Comparison of ENCODE assay signal across 8 mouse cellular contexts in the genomic region with DNA sequence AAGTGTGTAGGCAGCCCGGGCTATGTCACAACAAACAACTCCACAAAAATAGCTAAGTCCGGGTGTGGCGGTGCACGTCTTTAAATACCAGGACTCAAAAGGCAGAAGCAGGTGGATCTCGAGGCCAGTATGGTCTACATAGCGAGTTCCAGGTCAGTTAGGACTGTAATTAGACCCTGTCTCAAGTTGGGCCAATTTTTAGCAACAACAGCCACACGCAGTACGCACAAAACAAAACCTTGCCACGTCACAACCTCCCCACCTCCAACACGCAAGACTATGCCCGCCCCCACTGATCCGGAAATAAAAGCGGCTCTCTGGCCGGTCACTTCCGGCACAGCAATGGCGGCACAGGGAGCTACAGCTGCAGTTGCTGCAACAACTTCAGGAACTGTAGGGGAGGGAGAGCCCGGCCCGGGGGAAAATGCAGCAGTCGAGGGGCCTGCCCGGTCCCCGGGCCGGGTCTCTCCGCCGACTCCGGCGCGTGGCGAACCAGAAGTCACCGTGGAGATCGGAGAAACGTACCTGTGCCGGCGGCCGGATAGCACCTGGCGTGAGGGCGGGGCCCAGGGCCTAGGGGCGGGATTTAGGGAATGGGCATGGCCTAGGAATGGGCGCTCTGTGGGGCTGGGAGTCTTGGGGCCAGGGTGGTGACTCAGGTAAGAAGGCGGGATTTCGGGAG. TPM values are rescaled to one million over a fixed set of nuclear protein-coding genes. Genes with fewer than 3 reads are reported as not detected.
DNase-seq lines count a peak whose midpoint lies in the region; ATAC-seq and TF ChIP-seq lines count a peak whose summit lies in the region.

A gene (plus strand): TSS at position 327 of the 682 bp plus-strand sequence.

- H3K27ac ChIP-seq in bone marrow macrophage, adult 2 months (ENCODE audit: insufficient read depth, low read depth, low read length), result peak within 1 kb of the TSS; percentile 70
- peak within 1 kb of the TSS; percentile 92 for H3K27ac ChIP-seq in embryonic facial prominence, embryonic 15.5 days (replicated peaks)
- peak within 1 kb of the TSS; percentile 81 for H3K27ac ChIP-seq in limb, embryonic 13.5 days
- peak within 1 kb of the TSS; percentile 85 for H3K27ac ChIP-seq in midbrain, embryonic 15.5 days
- peak within 1 kb of the TSS; percentile 72 for H3K27ac ChIP-seq in spleen, adult 2 months (ENCODE audit: insufficient read depth, low read length)

- H3K9me3 ChIP-seq in embryonic facial prominence, embryonic 15.5 days (replicated peaks), result no peaks in the 10 kb centered on the region
- H3K9me3 ChIP-seq in limb, embryonic 13.5 days, result no peaks in the 10 kb centered on the region
- no peaks in the 10 kb centered on the region for H3K9me3 ChIP-seq in midbrain, embryonic 15.5 days

- no peaks in the 10 kb centered on the region for H3K27me3 ChIP-seq in embryonic facial prominence, embryonic 15.5 days
- no peaks in the 10 kb centered on the region for H3K27me3 ChIP-seq in limb, embryonic 13.5 days
- no peaks in the 10 kb centered on the region for H3K27me3 ChIP-seq in midbrain, embryonic 15.5 days (replicated peaks)
- H3K27me3 ChIP-seq in spleen, adult 2 months (ENCODE audit: control insufficient read depth, insufficient read depth, low read length), result no peaks in the 10 kb centered on the region

- peaks cover 19% of the 10 kb centered on the region for H3K4me1 ChIP-seq in bone marrow macrophage, adult 2 months (ENCODE audit: control insufficient read depth, insufficient read depth, low read length)
- peaks cover 14% of the 10 kb centered on the region for H3K4me1 ChIP-seq in embryonic facial prominence, embryonic 15.5 days
- H3K4me1 ChIP-seq in limb, embryonic 13.5 days, result peaks cover 13% of the 10 kb centered on the region; the same call in 1 of the 2 replicates
- H3K4me1 ChIP-seq in midbrain, embryonic 15.5 days, result peaks cover 13% of the 10 kb centered on the region
- no peaks in the 10 kb centered on the region for H3K4me1 ChIP-seq in spleen, adult 2 months (ENCODE audit: control insufficient read depth, insufficient read depth, insufficient read length)

- H3K36me3 ChIP-seq in embryonic facial prominence, embryonic 15.5 days, result peaks cover 47% of the 10 kb centered on the region
- H3K36me3 ChIP-seq in limb, embryonic 13.5 days, result peaks cover 55% of the 10 kb centered on the region
- peaks cover 35% of the 10 kb centered on the region; the same call in 1 of the 2 replicates for H3K36me3 ChIP-seq in midbrain, embryonic 15.5 days (replicated peaks)
- H3K36me3 ChIP-seq in spleen, adult 2 months (ENCODE audit: control insufficient read depth, insufficient read depth, low read length), result peaks cover 19% of the 10 kb centered on the region

- peak within 1 kb of the TSS; percentile 72 for H3K9ac ChIP-seq in embryonic facial prominence, embryonic 15.5 days
- peak within 1 kb of the TSS; percentile 83 for H3K9ac ChIP-seq in limb, embryonic 13.5 days
- peak within 1 kb of the TSS; percentile 58 for H3K9ac ChIP-seq in midbrain, embryonic 15.5 days

- H3K4me3 ChIP-seq in bone marrow macrophage, adult 2 months (ENCODE audit: insufficient read depth, low read length), result peak within 1 kb of the TSS; percentile 92
- peak within 1 kb of the TSS; percentile 94 for H3K4me3 ChIP-seq in embryonic facial prominence, embryonic 15.5 days (replicated peaks)
- H3K4me3 ChIP-seq in limb, embryonic 13.5 days, result peak within 1 kb of the TSS; percentile 93
- peak within 1 kb of the TSS; percentile 79 for H3K4me3 ChIP-seq in midbrain, embryonic 15.5 days
- H3K4me3 ChIP-seq in spleen, adult 2 months (ENCODE audit: extremely low read depth, insufficient read depth, insufficient read length), result peak within 1 kb of the TSS; percentile 78

- no peak for TF ChIP-seq CTCF in bone marrow macrophage, adult 2 months (IDR thresholded peaks at IDR 0.05; ENCODE audit: low read depth, low read length)
- TF ChIP-seq CTCF in spleen, adult 2 months (IDR thresholded peaks at IDR 0.05; ENCODE audit: extremely low read depth, insufficient read depth, insufficient read length, insufficient replicate concordance), result no peak

- TF ChIP-seq POLR2A in bone marrow macrophage, adult 2 months (IDR thresholded peaks at IDR 0.05; ENCODE audit: borderline replicate concordance, low read depth, low read length), result no peak
- TF ChIP-seq POLR2A in spleen, adult 2 months (IDR thresholded peaks at IDR 0.05; ENCODE audit: low read depth, low read length), result peak; percentile 30; the same call in 1 of the 2 replicates

- ATAC-seq in embryonic facial prominence, embryonic 15.5 days (ENCODE audit: insufficient number of reproducible peaks, low FRiP score, low TSS enrichment, low read depth), result peak; percentile 92
- ATAC-seq in limb, embryonic 13.5 days (ENCODE audit: low FRiP score, low read depth), result peak; percentile 96
- peak; percentile 96 for ATAC-seq in midbrain, embryonic 15.5 days (replicated peaks)

- WGBS in embryonic facial prominence, embryonic 15.5 days, result 1% methylated on average over 40 of the region's 40 CpGs
- WGBS in limb, embryonic 13.5 days, result under 1% methylated on average over 40 of the region's 40 CpGs
- WGBS in midbrain, embryonic 15.5 days, result under 1% methylated on average over 40 of the region's 40 CpGs
- 2% methylated on average over 40 of the region's 40 CpGs for WGBS in spleen, adult 2 months

- DNase-seq in B cell, adult 2 months, result peak; percentile 89 to 91
- peak; percentile 89 for DNase-seq in heart, adult 8-10 months (ENCODE audit: low spot score)
- peak; percentile 94 for DNase-seq in kidney, adult 9 months
- peak; percentile 81 to 83 for DNase-seq in spleen, adult 2 months (ENCODE audit: low read depth in 1 of 2, low spot score in 2 of 2)

- peak within 1 kb of the TSS; percentile 61 for H3K4me2 ChIP-seq in embryonic facial prominence, embryonic 15.5 days (replicated peaks)
- H3K4me2 ChIP-seq in limb, embryonic 13.5 days (replicated peaks), result peak within 1 kb of the TSS; percentile 65
- peak within 1 kb of the TSS; percentile 83 for H3K4me2 ChIP-seq in midbrain, embryonic 15.5 days

RNA-seq across cellular contexts. Expression of the gene that starts here (rescaled TPM):
- polyA plus RNA-seq in bone marrow macrophage, adult 2 months (2012; ENCODE audit: insufficient read depth, insufficient read length, missing spikeins), result 23.7 and 29.1 TPM in 2 replicates
- polyA plus RNA-seq in embryonic facial prominence, embryonic 15.5 days (2015; fragmentation: Nextera tagmentation; extraction: Ambion mirVana), result 39.8 and 40.2 TPM in 2 replicates
- 10 to 100 TPM; 13.6 to 16.8 (median 15.3) TPM for total RNA-seq in heart, adult 8-10 months (2022)
- polyA plus RNA-seq in limb, embryonic 13.5 days (2015; fragmentation: Nextera tagmentation; extraction: Ambion mirVana), result 44.2 and 47.8 TPM in 2 replicates
- polyA plus RNA-seq in midbrain, embryonic 15.5 days (2015; fragmentation: Nextera tagmentation; extraction: Ambion mirVana), result 50.7 and 53.1 TPM in 2 replicates
- polyA plus RNA-seq in spleen, adult 2 months (2012; rRNA removed), result 11.3 and 12.2 TPM in 2 replicates

Comparison
In these comparisons a context has a peak if more than half of its experiments do, and no peak if none do; other contexts are left out.
1. Peak in every context shown above with its lines: DNase-seq, ATAC-seq, H3K4me3 ChIP-seq and H3K27ac ChIP-seq.